Mouse (Mus musculus) midbrain, postnatal 0 days (tissue): ENCODE data around the gene Casp6. TPM values are rescaled to one million over a fixed set of nuclear protein-coding genes. Genes with fewer than 3 reads are reported as not detected.

Experiments
- ATAC-seq: fragments of 200-750 bp; cut with Nextera tagmentation; 2 replicates; pipeline ENCODE4 v1.8.0; 2017; ENCODE audit warnings: moderate number of reproducible peaks, mild to moderate bottlenecking, moderate TSS enrichment, moderate library complexity; ENCODE audit not compliant: low FRiP score
- DNase-seq: peaks from one replicate; pipeline ENCODE4 v3.0.0-alpha.2; 2015; ENCODE audit warnings: low spot score
- H3K27ac ChIP-seq: fragments of 300-500 bp; sonication (generic); 2 replicates; pipeline ENCODE4 v1.5.1; 2014; ENCODE audit warnings: low read depth, mild to moderate bottlenecking, low read length, mixed read lengths
- H3K27me3 ChIP-seq: fragments of 300-500 bp; sonication (generic); 2 replicates; pipeline ENCODE4 v1.6.1; 2014; ENCODE audit warnings: low read length, control low read depth, mixed read lengths; ENCODE audit not compliant: insufficient read depth
- H3K36me3 ChIP-seq: fragments of 300-500 bp; sonication (generic); 2 replicates; pipeline ENCODE4 v1.6.1; 2014; ENCODE audit warnings: low read length, control low read depth, mixed read lengths; ENCODE audit not compliant: insufficient read depth
- H3K4me1 ChIP-seq: fragments of 300-500 bp; sonication (generic); 2 replicates; pipeline ENCODE4 v1.6.1; 2014; ENCODE audit warnings: mild to moderate bottlenecking, control low read depth, antibody characterized with exemption, low read length, mixed read lengths; ENCODE audit not compliant: insufficient read depth
- H3K4me2 ChIP-seq: fragments of 300-500 bp; sonication (generic); 2 replicates; pipeline ENCODE4 v1.6.1; 2014; ENCODE audit warnings: low read depth, mild to moderate bottlenecking, low read length, mixed read lengths; ENCODE audit not compliant: poor library complexity, severe bottlenecking
- H3K4me3 ChIP-seq: fragments of 300-500 bp; sonication (generic); 2 replicates; pipeline ENCODE4 v1.5.1; 2014; ENCODE audit warnings: low read depth, mild to moderate bottlenecking, low read length, moderate library complexity
- H3K9ac ChIP-seq: fragments of 300-500 bp; sonication (generic); replicated peaks from 2 replicates; pipeline ENCODE4 v1.6.1; 2014; ENCODE audit warnings: mild to moderate bottlenecking, low read length, moderate library complexity, mixed read lengths; ENCODE audit not compliant: poor library complexity, severe bottlenecking
- H3K9me3 ChIP-seq: fragments of 300-500 bp; sonication (generic); 2 replicates; pipeline ENCODE4 v1.6.1; 2016; ENCODE audit warnings: low read length, control low read depth
- CTCF ChIP-seq: IDR thresholded peaks from 2 replicates; pipeline ENCODE4 v1.5.1; 2016; ENCODE audit warnings: antibody characterized with exemption, mild to moderate bottlenecking
- WGBS: fragments of 180-500 bp; shearing (Covaris S2); extraction: QIAGEN DNeasy Blood & Tissue Kit; methylation state at CpG from one replicate; pipeline ENCODE4 v1.1.7; 2014; 5-methylcytosine and 5-hydroxymethylcytosine counted together
- polyA plus RNA-seq: library from polyadenylated mRNA; unstranded; fragments of >200 nt; fragmentation: Nextera tagmentation; extraction: Ambion mirVana; gene quantifications from 2 replicates; pipeline ENCODE4 v1.2.1, GENCODE M21; 2015
- total RNA-seq: library from RNA; depleted of rRNA; stranded (reverse); fragments of >200 nt; gene quantifications from 2 replicates; pipeline ENCODE4 v1.2.3, GENCODE M21; 2014

Gene Casp6
- total and polyA plus RNA-seq, 2 experiments from 2014 or later = 7.0 to 13.4 TPM

GRCm38 (mm10) chr3:129912025-129912424, 10.8 kb downstream of the Casp6 start:
- TF ChIP-seq CTCF = no peak
- ATAC-seq = no peak

GRCm38 (mm10) chr3:129913241-129913640, 12.0 kb downstream of the Casp6 start:
- no peaks in the 10 kb centered on the region for H3K4me1 ChIP-seq
- ATAC-seq (no peak), DNase-seq (no peak)
- no peak overlapping the region for H3K4me3 ChIP-seq
- H3K27ac ChIP-seq = no peak overlapping the region
- H3K9ac ChIP-seq = no peak overlapping the region
- no peaks in the 10 kb centered on the region for H3K9me3 ChIP-seq
- TF ChIP-seq CTCF = no peak
- 91% methylated on average over 13 of the region's 13 CpGs for WGBS
- no peaks in the 10 kb centered on the region for H3K27me3 ChIP-seq
- no peak overlapping the region for H3K4me2 ChIP-seq
- no peaks in the 10 kb centered on the region; the same call in 1 of the 2 replicates for H3K36me3 ChIP-seq

More at GRCm38 (mm10) chr3:129912025-129912424, 10.8 kb downstream of the Casp6 start:
- H3K4me2 ChIP-seq = no peak overlapping the region
- H3K9ac ChIP-seq = no peak overlapping the region
- WGBS = 94% methylated on average over 14 of the region's 14 CpGs
- H3K27me3 ChIP-seq = no peaks in the 10 kb centered on the region
- H3K9me3 ChIP-seq = no peaks in the 10 kb centered on the region
- no peak overlapping the region for H3K4me3 ChIP-seq
- H3K27ac ChIP-seq = no peak overlapping the region
- H3K36me3 ChIP-seq = no peaks in the 10 kb centered on the region; the same call in 1 of the 2 replicates
- H3K4me1 ChIP-seq = no peaks in the 10 kb centered on the region
- no peak for DNase-seq

DNA sequence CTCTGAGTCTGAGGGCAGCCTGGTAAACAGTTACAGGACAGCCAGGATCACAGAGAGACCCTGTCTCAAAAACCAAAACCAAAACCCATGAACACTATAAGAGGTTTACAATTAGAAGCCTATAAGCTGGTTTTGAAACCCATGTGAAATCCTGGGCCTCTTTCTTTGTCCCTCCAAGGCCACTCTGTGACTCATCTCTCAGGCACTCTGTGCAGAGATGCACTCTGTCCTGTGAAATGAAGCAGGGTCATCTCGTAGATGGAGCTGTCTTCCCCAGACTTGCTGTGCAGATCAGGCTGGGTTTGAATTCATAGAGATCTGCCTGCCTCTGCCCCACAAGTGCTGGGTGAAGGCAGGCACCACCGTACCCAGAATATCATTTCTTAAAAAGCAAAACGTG, 16.2 kb downstream of the Casp6 start:
- no peaks in the 10 kb centered on the region for H3K36me3 ChIP-seq
- WGBS = 82% methylated on average over 3 of the region's 3 CpGs
- no peak for TF ChIP-seq CTCF
- no peaks in the 10 kb centered on the region for H3K4me1 ChIP-seq
- DNase-seq (no peak), ATAC-seq (no peak)
- no peaks in the 10 kb centered on the region for H3K9me3 ChIP-seq
- H3K9ac ChIP-seq = no peak overlapping the region
- no peak overlapping the region for H3K4me3 ChIP-seq
- no peaks in the 10 kb centered on the region for H3K27me3 ChIP-seq
- no peak overlapping the region for H3K4me2 ChIP-seq
- H3K27ac ChIP-seq = no peak overlapping the region

- WGBS = 16% methylated on average over 13 of the region's 13 CpGs
- Histone ChIP-seq H3K27ac (no peak overlapping the region), H3K27me3 (no peaks in the 10 kb centered on the region), H3K4me3 (no peak overlapping the region), H3K4me2 (no peak overlapping the region), H3K4me1 (no peaks in the 10 kb centered on the region), H3K9me3 (no peaks in the 10 kb centered on the region), H3K36me3 (no peaks in the 10 kb centered on the region), H3K9ac (no peak overlapping the region)
- ATAC-seq (peak; percentile 56; the same call in 1 of the 2 replicates), DNase-seq (peak; percentile 83)
- TF ChIP-seq CTCF = peak; percentile 85
Observed at GRCm38 (mm10) chr3:129918434-129918833, 17.2 kb downstream of the Casp6 start.

DNA sequence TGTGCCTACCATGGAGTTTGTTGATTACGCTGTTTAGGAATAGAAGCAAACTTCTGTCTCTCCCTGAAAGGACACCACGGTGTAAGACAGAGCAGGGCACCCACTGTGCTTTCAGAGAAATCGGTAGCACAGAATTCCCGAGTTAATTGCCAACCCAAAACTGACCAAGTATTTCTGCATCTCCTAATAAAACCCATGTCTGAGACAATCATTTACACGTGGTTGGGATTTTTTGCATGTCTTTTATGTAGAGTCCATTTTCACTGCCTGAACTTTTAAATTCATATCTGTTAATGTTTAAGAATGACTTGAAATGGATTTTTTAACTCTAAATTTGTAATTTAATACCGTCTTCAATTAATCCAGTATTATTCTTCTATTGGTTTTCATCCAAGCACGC, 22.4 kb downstream of the Casp6 start:
- Histone ChIP-seq H3K27ac (no peak overlapping the region), H3K36me3 (no peaks in the 10 kb centered on the region), H3K4me2 (no peak overlapping the region), H3K27me3 (no peaks in the 10 kb centered on the region), H3K9me3 (no peaks in the 10 kb centered on the region), H3K9ac (no peak overlapping the region), H3K4me1 (no peaks in the 10 kb centered on the region), H3K4me3 (no peak overlapping the region)
- ATAC-seq (no peak), DNase-seq (no peak)
- TF ChIP-seq CTCF = no peak
- 91% methylated on average over 7 of the region's 7 CpGs for WGBS

- Histone ChIP-seq H3K9ac (no peak overlapping the region), H3K9me3 (no peaks in the 10 kb centered on the region), H3K4me2 (no peak overlapping the region), H3K4me1 (no peaks in the 10 kb centered on the region), H3K27me3 (no peaks in the 10 kb centered on the region), H3K27ac (no peak overlapping the region), H3K4me3 (no peak overlapping the region), H3K36me3 (no peaks in the 10 kb centered on the region)
- TF ChIP-seq CTCF = no peak
- 95% methylated on average over 3 of the region's 3 CpGs for WGBS
- DNase-seq (no peak), ATAC-seq (no peak)
Observed at GRCm38 (mm10) chr3:129925861-129926260, 24.6 kb downstream of the Casp6 start.
